Mouse (Mus musculus) heart, embryonic 16.5 days (tissue): ENCODE measurements at regions not wholly inside any gene's neighbourhood (a gene's known extent, or its start where the extent isn't known, plus 50 kb on each side); places are given as distances from the start of the nearest gene placed in this dataset.

Experiments used
- ATAC-seq: fragments of 200-750 bp; cut with Nextera tagmentation; replicated peaks from 2 replicates; pipeline ENCODE4 v1.8.0; 2017; ENCODE audit warnings: moderate number of reproducible peaks; ENCODE audit not compliant: insufficient read depth, low FRiP score; ENCODE audit errors: extremely low read depth
- H3K27ac ChIP-seq: fragments of 300-500 bp; sonication (generic); 2 replicates; pipeline ENCODE4 v1.5.1; 2014; ENCODE audit warnings: mild to moderate bottlenecking, low read length, control low read depth, moderate library complexity
- H3K27me3 ChIP-seq: fragments of 300-500 bp; sonication (generic); 2 replicates; pipeline ENCODE4 v1.6.1; 2014; ENCODE audit warnings: low read length, mixed read lengths; ENCODE audit not compliant: control insufficient read depth, insufficient read depth
- H3K36me3 ChIP-seq: fragments of 300-500 bp; sonication (generic); 2 replicates; pipeline ENCODE4 v1.6.1; 2014; ENCODE audit not compliant: control insufficient read depth, insufficient read depth
- H3K4me1 ChIP-seq: fragments of 300-500 bp; sonication (generic); 2 replicates; pipeline ENCODE4 v1.6.1; 2014; ENCODE audit warnings: low read length, mixed read lengths; ENCODE audit not compliant: control insufficient read depth, insufficient read depth
- H3K4me2 ChIP-seq: fragments of 300-500 bp; sonication (generic); 2 replicates; pipeline ENCODE4 v1.6.1; 2014; ENCODE audit warnings: low read depth, mild to moderate bottlenecking, control low read depth, low read length
- H3K4me3 ChIP-seq: fragments of 300-500 bp; sonication (generic); 2 replicates; pipeline ENCODE4 v1.5.1; 2014; ENCODE audit warnings: mild to moderate bottlenecking, control low read depth, low read length
- H3K9ac ChIP-seq: fragments of 300-500 bp; sonication (generic); 2 replicates; pipeline ENCODE4 v1.6.1; 2014; ENCODE audit warnings: low read length, control low read depth
- H3K9me3 ChIP-seq: fragments of 300-500 bp; sonication (generic); replicated peaks from 2 replicates; pipeline ENCODE4 v1.6.1; 2016; ENCODE audit warnings: low read length; ENCODE audit not compliant: control insufficient read depth
- WGBS: fragments of 180-500 bp; shearing (Covaris S2); extraction: QIAGEN DNeasy Blood & Tissue Kit; methylation state at CpG from one replicate; pipeline ENCODE4 v1.1.7; 2014; 5-methylcytosine and 5-hydroxymethylcytosine counted together

DNA sequence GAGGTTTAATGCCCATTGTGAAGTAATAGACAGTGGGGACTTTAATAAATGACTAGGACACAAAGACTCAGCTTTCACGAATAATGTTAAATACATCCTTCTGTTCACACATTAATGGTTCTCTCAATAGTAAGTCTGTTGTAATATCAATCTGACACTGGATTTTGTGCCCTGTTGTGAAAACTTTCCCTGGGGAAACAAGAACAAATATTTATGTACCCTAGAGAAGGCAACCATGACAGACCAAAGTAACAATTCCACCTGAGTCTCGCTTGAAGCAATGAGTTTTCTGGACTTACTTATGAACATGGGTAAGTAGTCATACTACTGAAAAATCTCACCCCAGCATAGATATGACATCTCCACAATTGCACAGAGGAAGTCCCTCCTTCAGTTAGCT, 105.1 kb upstream of the Lgalsl start:
- no peaks in the 10 kb centered on the region for H3K36me3 ChIP-seq
- H3K27ac ChIP-seq: no peak overlapping the region
- no peaks in the 10 kb centered on the region for H3K4me1 ChIP-seq
- no peak overlapping the region for H3K4me3 ChIP-seq
- no peaks in the 10 kb centered on the region for H3K9me3 ChIP-seq
- ATAC-seq: no peak
- no peak overlapping the region for H3K9ac ChIP-seq
- H3K4me2 ChIP-seq: no peak overlapping the region
- 84% methylated on average over 2 of the region's 2 CpGs for WGBS
- no peaks in the 10 kb centered on the region for H3K27me3 ChIP-seq

DNA sequence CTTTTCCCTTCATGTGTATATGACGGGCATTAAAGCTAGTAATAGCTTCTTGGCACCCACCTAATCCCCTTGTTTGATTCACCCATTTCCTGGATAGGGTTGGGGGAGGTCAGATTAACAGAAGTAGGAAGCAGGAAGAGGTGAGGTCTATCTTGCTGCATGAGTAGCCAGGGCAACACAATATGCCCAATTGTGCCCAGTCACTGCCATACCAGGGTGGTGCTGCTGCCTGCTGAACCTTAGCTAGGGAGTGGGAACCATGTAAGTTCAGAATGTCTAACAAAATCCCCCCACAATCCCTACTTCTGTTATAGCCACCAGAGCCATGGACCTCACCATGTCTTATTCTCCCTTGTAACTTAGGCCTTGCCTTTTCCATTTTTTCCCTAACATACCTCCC, 106.1 kb upstream of the Lgalsl start:
- H3K4me2 ChIP-seq: no peak overlapping the region
- no peak overlapping the region for H3K27ac ChIP-seq
- H3K9ac ChIP-seq: no peak overlapping the region
- no peaks in the 10 kb centered on the region for H3K27me3 ChIP-seq
- 84% methylated on average over 1 of the region's 1 CpGs for WGBS
- no peak overlapping the region for H3K4me3 ChIP-seq
- ATAC-seq: no peak
- no peaks in the 10 kb centered on the region for H3K36me3 ChIP-seq
- no peaks in the 10 kb centered on the region for H3K4me1 ChIP-seq
- H3K9me3 ChIP-seq: no peaks in the 10 kb centered on the region

DNA sequence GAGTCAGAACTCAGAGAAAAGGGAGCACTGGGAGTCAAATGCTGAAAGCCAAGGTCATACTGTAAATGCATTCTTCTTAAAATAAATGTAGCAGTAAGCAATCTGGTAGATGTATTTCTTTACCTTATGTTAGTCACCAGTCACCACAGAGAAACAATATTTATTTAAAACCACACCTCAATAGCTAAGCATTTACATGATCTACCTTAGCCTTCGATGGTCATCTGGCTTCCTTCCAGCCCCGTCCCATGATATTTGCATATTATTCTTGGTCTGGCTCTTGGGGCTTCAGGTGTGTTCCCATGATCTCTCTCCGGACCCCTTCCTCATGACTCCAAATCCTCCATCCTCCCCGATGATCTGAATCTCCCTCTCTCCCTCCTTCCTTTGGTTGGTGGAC, 107.1 kb upstream of the Lgalsl start:
- no peaks in the 10 kb centered on the region for H3K27me3 ChIP-seq
- ATAC-seq: no peak
- no peaks in the 10 kb centered on the region for H3K36me3 ChIP-seq
- H3K4me3 ChIP-seq: no peak overlapping the region
- H3K27ac ChIP-seq: no peak overlapping the region
- H3K9me3 ChIP-seq: no peaks in the 10 kb centered on the region
- no peak overlapping the region for H3K4me2 ChIP-seq
- no peak overlapping the region for H3K9ac ChIP-seq
- no peaks in the 10 kb centered on the region for H3K4me1 ChIP-seq
- 88% methylated on average over 4 of the region's 4 CpGs for WGBS

DNA sequence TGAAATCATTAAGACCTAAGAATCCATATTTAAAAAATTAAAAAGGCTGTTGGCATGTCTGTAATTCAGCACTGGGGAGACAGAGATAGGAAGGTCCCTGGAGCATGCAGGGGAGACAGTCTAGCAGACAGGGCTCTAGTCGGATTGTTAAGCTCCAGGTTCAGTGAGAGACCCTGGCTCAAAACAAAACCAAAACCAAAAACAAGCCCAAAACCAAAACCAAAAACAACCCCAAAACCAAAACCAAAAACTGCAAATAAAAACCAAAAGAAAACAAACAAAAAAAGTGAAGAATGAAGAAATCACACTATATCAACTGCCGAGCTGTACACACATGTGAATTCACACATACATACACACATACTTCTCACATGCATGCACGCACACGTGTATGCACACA, 108.8 kb upstream of the Lgalsl start:
- H3K4me2 ChIP-seq: no peak overlapping the region
- WGBS: 81% methylated on average over 4 of the region's 4 CpGs
- H3K4me3 ChIP-seq: no peak overlapping the region
- no peak overlapping the region for H3K9ac ChIP-seq
- no peaks in the 10 kb centered on the region for H3K27me3 ChIP-seq
- ATAC-seq: no peak
- no peaks in the 10 kb centered on the region for H3K36me3 ChIP-seq
- H3K4me1 ChIP-seq: no peaks in the 10 kb centered on the region
- H3K27ac ChIP-seq: no peak overlapping the region
- H3K9me3 ChIP-seq: no peaks in the 10 kb centered on the region

DNA sequence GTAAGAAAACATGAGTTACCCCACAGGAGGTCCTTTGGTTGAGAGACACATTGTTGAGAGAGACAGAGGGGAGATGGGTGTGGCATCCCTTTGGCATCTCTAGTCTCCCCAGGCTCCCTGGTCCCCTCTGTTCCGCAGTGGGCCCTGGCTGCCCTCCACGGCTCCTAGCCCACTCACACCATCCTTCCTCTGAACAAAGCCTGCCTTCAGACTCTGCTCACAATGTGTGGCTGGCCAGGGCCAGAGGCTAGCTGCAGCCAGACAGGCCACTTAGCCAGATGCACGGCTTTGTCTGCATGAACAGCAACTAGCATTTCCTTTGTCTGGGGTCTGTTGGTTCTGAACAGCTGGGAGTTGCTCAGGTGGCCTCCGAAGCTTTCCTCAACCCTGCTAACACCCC, 110.7 kb upstream of the Lgalsl start:
- Histone ChIP-seq H3K4me1 (no peaks in the 10 kb centered on the region), H3K4me3 (no peak overlapping the region), H3K27ac (no peak overlapping the region), H3K27me3 (no peaks in the 10 kb centered on the region), H3K9ac (no peak overlapping the region), H3K9me3 (no peaks in the 10 kb centered on the region), H3K4me2 (no peak overlapping the region), H3K36me3 (no peaks in the 10 kb centered on the region)
- ATAC-seq: no peak
- 62% methylated on average over 4 of the region's 4 CpGs for WGBS

DNA sequence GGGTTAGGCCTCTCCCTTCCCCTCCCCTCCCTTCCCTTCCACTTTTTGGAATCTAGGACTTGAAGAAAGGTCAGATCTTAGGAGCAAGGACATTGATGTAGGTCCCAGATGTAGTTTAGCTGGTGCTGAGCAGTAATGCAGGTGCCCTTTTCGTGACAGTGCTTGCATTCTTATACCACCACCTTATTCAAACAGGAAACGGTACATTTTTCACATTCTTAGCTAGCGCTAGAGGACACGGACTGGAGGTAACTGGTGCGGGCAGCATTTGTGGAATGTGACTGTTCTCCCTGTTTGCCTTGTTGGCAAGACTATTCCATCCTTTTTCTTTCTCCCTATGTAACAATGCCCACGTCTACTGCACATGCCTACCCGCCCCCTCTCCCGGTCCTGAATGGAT, 124.7 kb upstream of the Lgalsl start:
- H3K9ac ChIP-seq: no peak overlapping the region
- no peak overlapping the region for H3K27ac ChIP-seq
- no peak overlapping the region for H3K4me2 ChIP-seq
- H3K27me3 ChIP-seq: no peaks in the 10 kb centered on the region
- WGBS: 52% methylated on average over 8 of the region's 8 CpGs
- peaks cover 10% of the 10 kb centered on the region; the same call in 1 of the 2 replicates for H3K4me1 ChIP-seq
- no peaks in the 10 kb centered on the region for H3K36me3 ChIP-seq
- ATAC-seq: no peak
- no peaks in the 10 kb centered on the region for H3K9me3 ChIP-seq
- no peak overlapping the region for H3K4me3 ChIP-seq

DNA sequence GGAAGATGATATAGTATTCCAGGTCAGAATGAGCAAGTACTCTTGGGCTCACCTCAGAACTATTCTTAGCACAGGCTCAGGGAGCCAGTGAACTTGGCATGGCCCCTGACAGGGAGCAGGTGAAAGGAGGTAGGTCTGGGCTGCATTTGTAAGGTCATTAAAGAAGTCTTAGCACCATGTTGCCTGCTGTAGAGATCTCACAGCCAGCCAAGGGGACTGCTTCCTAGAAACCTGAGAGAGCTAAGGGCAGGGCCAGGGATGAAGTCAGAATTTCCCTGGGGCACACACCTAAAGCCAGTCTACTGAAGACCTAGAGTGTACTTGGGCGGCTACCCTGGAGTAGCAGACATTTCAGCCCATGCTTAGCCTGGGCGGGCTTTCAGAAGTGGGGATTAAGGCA, 126.9 kb upstream of the Lgalsl start:
- WGBS: 30% methylated on average over 2 of the region's 2 CpGs
- no peak overlapping the region for H3K4me3 ChIP-seq
- peak overlapping the region; percentile 5; the same call in 1 of the 2 replicates for H3K4me2 ChIP-seq
- ATAC-seq: no peak
- no peaks in the 10 kb centered on the region for H3K9me3 ChIP-seq
- no peaks in the 10 kb centered on the region for H3K36me3 ChIP-seq
- H3K27ac ChIP-seq: peak overlapping the region; percentile 71
- no peak overlapping the region for H3K9ac ChIP-seq
- H3K4me1 ChIP-seq: peaks cover 10% of the 10 kb centered on the region; the same call in 1 of the 2 replicates
- no peaks in the 10 kb centered on the region for H3K27me3 ChIP-seq

DNA sequence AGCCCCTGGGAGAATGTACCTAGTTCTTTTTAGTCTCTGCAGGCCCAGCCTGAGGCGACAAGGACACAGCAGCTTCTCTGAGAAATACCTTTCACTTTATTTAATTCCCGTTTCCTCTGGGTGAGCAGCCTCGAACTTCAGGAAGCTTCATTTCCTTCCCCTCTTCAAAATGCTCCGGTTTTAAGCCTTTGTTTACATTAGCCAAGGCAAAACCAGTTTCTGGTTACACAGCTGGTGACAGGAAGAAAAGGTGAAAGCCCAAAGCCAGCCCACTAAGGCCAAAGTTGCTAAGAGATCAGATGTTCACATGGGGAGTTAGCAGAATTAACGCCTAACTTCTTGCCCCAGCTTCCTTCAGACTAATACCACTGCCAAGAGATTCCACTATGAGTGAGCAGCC, 127.4 kb upstream of the Lgalsl start:
- Histone ChIP-seq H3K4me2 (peak overlapping the region; percentile 5; the same call in 1 of the 2 replicates), H3K36me3 (no peaks in the 10 kb centered on the region), H3K9ac (no peak overlapping the region), H3K4me3 (no peak overlapping the region), H3K27ac (peak overlapping the region; percentile 71), H3K27me3 (no peaks in the 10 kb centered on the region), H3K9me3 (no peaks in the 10 kb centered on the region), H3K4me1 (peaks cover 10% of the 10 kb centered on the region; the same call in 1 of the 2 replicates)
- 9% methylated on average over 5 of the region's 5 CpGs for WGBS
- peak; percentile 50 for ATAC-seq

DNA sequence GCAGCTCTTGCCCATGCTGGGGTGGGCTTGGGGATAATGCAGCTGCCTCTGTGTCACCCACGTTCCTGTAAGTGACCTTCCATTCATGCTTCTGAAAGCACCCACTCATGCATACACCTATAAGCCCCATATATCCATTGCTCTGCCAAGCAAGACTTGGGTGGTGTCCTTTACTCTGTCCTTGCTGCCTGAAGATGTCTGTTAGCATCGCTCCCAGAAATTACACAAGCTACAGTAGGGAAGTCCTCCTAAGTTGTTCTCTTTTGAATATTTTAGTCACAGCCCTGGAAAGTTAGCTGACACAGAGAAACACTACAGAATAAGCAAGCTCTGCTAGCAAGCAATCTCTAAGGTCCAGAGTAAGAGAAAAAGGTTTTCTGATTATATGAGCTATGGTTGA, 129.2 kb upstream of the Lgalsl start:
- 75% methylated on average over 2 of the region's 2 CpGs for WGBS

DNA sequence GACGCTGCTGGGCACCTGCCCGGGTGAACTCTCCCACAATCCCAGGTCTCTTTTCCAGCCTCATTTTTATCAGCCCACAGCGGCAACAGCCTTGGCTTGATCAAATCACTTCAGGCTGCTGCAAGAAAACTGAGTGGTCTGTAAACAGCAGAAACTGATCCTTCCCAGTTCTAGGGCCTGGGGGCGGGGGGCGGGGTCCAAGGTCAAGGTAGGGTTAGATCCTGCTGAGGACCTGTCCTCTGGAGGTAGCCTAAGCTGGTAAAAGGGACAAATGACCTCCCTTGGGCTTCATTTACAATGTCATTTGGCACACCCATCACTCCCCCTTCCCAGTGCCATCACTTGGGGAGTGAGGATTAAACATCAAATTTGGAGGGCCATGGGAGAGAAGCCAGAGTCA, 129.9 kb upstream of the Lgalsl start:
- Histone ChIP-seq H3K27ac (no peak overlapping the region), H3K9me3 (no peaks in the 10 kb centered on the region), H3K4me3 (no peak overlapping the region), H3K27me3 (no peaks in the 10 kb centered on the region), H3K4me1 (peaks cover 10% of the 10 kb centered on the region; the same call in 1 of the 2 replicates), H3K36me3 (no peaks in the 10 kb centered on the region), H3K4me2 (no peak overlapping the region), H3K9ac (no peak overlapping the region)
- WGBS: 53% methylated on average over 5 of the region's 5 CpGs
- ATAC-seq: no peak

More for the DNA sequence above, 129.2 kb upstream of the Lgalsl start:
- Histone ChIP-seq H3K27ac (no peak overlapping the region), H3K4me2 (no peak overlapping the region), H3K4me1 (peaks cover 10% of the 10 kb centered on the region; the same call in 1 of the 2 replicates), H3K9ac (no peak overlapping the region), H3K27me3 (no peaks in the 10 kb centered on the region), H3K36me3 (no peaks in the 10 kb centered on the region), H3K4me3 (no peak overlapping the region), H3K9me3 (no peaks in the 10 kb centered on the region)
- no peak for ATAC-seq
